Mouse (Mus musculus): Measurements from ENCODE around the gene Usp27x.
A peak's percentile ranks its signal among the peaks of the same experiment; 100 is the strongest.

The Usp27x gene

GRCm38 (mm10) chrX:7375716-7376480 lies at the start of gene Usp27x:
Gene Usp27x (minus strand): TSS chrX:7375830.
- DNase-seq (ENCODE audit: low read depth, low spot score), result peak; percentile 84

GRCm38 (mm10) chrX:7422691-7423111 lies 47.1 kb upstream of the Usp27x start:
- DNase-seq (ENCODE audit: low read depth, low spot score), result peak; percentile 93

- peak; percentile 13 for DNase-seq (ENCODE audit: low read depth, low spot score)
Observed at GRCm38 (mm10) chrX:7422166-7422565, 46.5 kb upstream of the Usp27x start.

GRCm38 (mm10) chrX:7421016-7421415 lies 45.4 kb upstream of the Usp27x start:
- peak; percentile 98 for DNase-seq (ENCODE audit: low read depth, low spot score)

- no peak for DNase-seq (ENCODE audit: low read depth, low spot score)
Observed at GRCm38 (mm10) chrX:7416178-7416871, 40.7 kb upstream of the Usp27x start.

- peak; percentile 17 for DNase-seq (ENCODE audit: low read depth, low spot score)
Observed at GRCm38 (mm10) chrX:7415308-7415707, 39.7 kb upstream of the Usp27x start.

- no peak for DNase-seq (ENCODE audit: low read depth, low spot score)
Observed at GRCm38 (mm10) chrX:7412239-7413033, 36.8 kb upstream of the Usp27x start.

GRCm38 (mm10) chrX:7376586-7376985 lies 956 bp upstream of the Usp27x start:
- DNase-seq (ENCODE audit: low read depth, low spot score), result peak; percentile 55

GRCm38 (mm10) chrX:7375322-7375715 lies 311 bp downstream of the Usp27x start:
- DNase-seq (ENCODE audit: low read depth, low spot score), result peak; percentile 19

- peak; percentile 52 for DNase-seq (ENCODE audit: low read depth, low spot score)
Observed at GRCm38 (mm10) chrX:7325455-7325854, 50.2 kb downstream of the Usp27x start.

- peak; percentile 80 for DNase-seq (ENCODE audit: low read depth, low spot score)
Observed at GRCm38 (mm10) chrX:7322288-7322687, 53.3 kb downstream of the Usp27x start.

All from 3T3-L1 (cell line).